Mouse (Mus musculus) ES-Bruce4 (cell line): ENCODE measurements around the gene Ccdc92. TPM values are rescaled to one million over a fixed set of nuclear protein-coding genes. Genes with fewer than 3 reads are reported as not detected.

ENCODE experiments used
- H3K27ac ChIP-seq: 2 replicates; pipeline ENCODE4 v1.5.1; 2012; ENCODE audit warnings: low read length, inconsistent platforms; ENCODE audit not compliant: insufficient read depth
- H3K27me3 ChIP-seq: 2 replicates; pipeline ENCODE4 v1.6.1; 2012; ENCODE audit warnings: mild to moderate bottlenecking, low read length, inconsistent platforms; ENCODE audit not compliant: control insufficient read depth, poor library complexity, insufficient read depth, severe bottlenecking
- H3K36me3 ChIP-seq: 2 replicates; pipeline ENCODE4 v1.6.1; 2012; ENCODE audit warnings: inconsistent platforms, mild to moderate bottlenecking, low read length, moderate library complexity; ENCODE audit not compliant: control insufficient read depth, poor library complexity, insufficient read depth, severe bottlenecking
- H3K4me1 ChIP-seq: one replicate; pipeline ENCODE4 v1.8.1; 2011; ENCODE audit warnings: low read length; ENCODE audit not compliant: control insufficient read depth, insufficient read depth
- H3K4me3 ChIP-seq: 2 replicates; pipeline ENCODE4 v1.5.1; 2011; ENCODE audit warnings: low read depth, mild to moderate bottlenecking, low read length
- H3K9ac ChIP-seq: 2 replicates; pipeline ENCODE4 v1.6.1; 2012; ENCODE audit warnings: low read depth, mild to moderate bottlenecking, inconsistent platforms; ENCODE audit not compliant: poor library complexity, severe bottlenecking
- H3K9me3 ChIP-seq: replicated peaks from 2 replicates; pipeline ENCODE4 v1.6.1; 2012; ENCODE audit warnings: mild to moderate bottlenecking, low read length, inconsistent platforms; ENCODE audit not compliant: control insufficient read depth, poor library complexity, insufficient read depth, severe bottlenecking
- CTCF ChIP-seq: IDR thresholded peaks from one replicate; pipeline ENCODE4 v1.8.1; 2011; ENCODE audit warnings: low read depth, low read length
- EP300 ChIP-seq: IDR thresholded peaks from 2 replicates; pipeline ENCODE4 v1.6.1; 2011; ENCODE audit warnings: low read depth, low read length; ENCODE audit not compliant: insufficient read depth
- POLR2A ChIP-seq: IDR thresholded peaks from one replicate; pipeline ENCODE4 v1.8.1; 2011; ENCODE audit warnings: low read length; ENCODE audit not compliant: insufficient read depth
- polyA plus RNA-seq: library from polyadenylated mRNA; stranded (reverse); fragments of >200 nt; gene quantifications from 2 replicates; pipeline ENCODE4 v1.2.4, GENCODE M21; 2011; ENCODE audit warnings: low read depth; ENCODE audit not compliant: missing spikeins, insufficient read depth, insufficient read length

Gene Ccdc92
- polyA plus RNA-seq, 1 experiment, result 8.3 TPM

- no peak overlapping the region for H3K4me3 ChIP-seq
- no peaks in the 10 kb centered on the region for H3K9me3 ChIP-seq
- no peak overlapping the region for H3K27ac ChIP-seq
- H3K9ac ChIP-seq, result no peak overlapping the region
- peak; percentile 48 for TF ChIP-seq CTCF
- TF ChIP-seq POLR2A, result no peak
- TF ChIP-seq EP300, result no peak
- no peaks in the 10 kb centered on the region for H3K4me1 ChIP-seq
- H3K36me3 ChIP-seq, result no peaks in the 10 kb centered on the region
- no peaks in the 10 kb centered on the region for H3K27me3 ChIP-seq
Observed at GRCm38 (mm10) chr5:124900738-124901490, 38.7 kb upstream of the Ccdc92 start.

- TF ChIP-seq CTCF (peak; percentile 96), POLR2A (no peak)
- Histone ChIP-seq H3K9ac (no peak overlapping the region), H3K36me3 (no peaks in the 10 kb centered on the region), H3K9me3 (no peaks in the 10 kb centered on the region), H3K27ac (no peak overlapping the region), H3K4me1 (no peaks in the 10 kb centered on the region), H3K4me3 (no peak overlapping the region), H3K27me3 (no peaks in the 10 kb centered on the region)
Observed at GRCm38 (mm10) chr5:124899945-124900631, 37.9 kb upstream of the Ccdc92 start.

GRCm38 (mm10) chr5:124896135-124896534, 33.9 kb upstream of the Ccdc92 start:
- no peaks in the 10 kb centered on the region for H3K9me3 ChIP-seq
- H3K4me1 ChIP-seq, result no peaks in the 10 kb centered on the region
- no peaks in the 10 kb centered on the region for H3K36me3 ChIP-seq
- TF ChIP-seq EP300, result no peak
- TF ChIP-seq POLR2A, result no peak
- no peak for TF ChIP-seq CTCF
- H3K9ac ChIP-seq, result no peak overlapping the region
- H3K27me3 ChIP-seq, result no peaks in the 10 kb centered on the region
- no peak overlapping the region for H3K4me3 ChIP-seq
- H3K27ac ChIP-seq, result no peak overlapping the region

GRCm38 (mm10) chr5:124891921-124892370, 29.7 kb upstream of the Ccdc92 start:
- Histone ChIP-seq H3K9me3 (no peaks in the 10 kb centered on the region), H3K4me3 (no peak overlapping the region), H3K27me3 (no peaks in the 10 kb centered on the region), H3K9ac (no peak overlapping the region), H3K4me1 (no peaks in the 10 kb centered on the region), H3K36me3 (peaks cover 3% of the 10 kb centered on the region), H3K27ac (no peak overlapping the region)
- TF ChIP-seq POLR2A, result no peak
- no peak for TF ChIP-seq EP300
- TF ChIP-seq CTCF, result no peak

- no peaks in the 10 kb centered on the region for H3K4me1 ChIP-seq
- no peaks in the 10 kb centered on the region for H3K9me3 ChIP-seq
- no peak overlapping the region for H3K27ac ChIP-seq
- H3K9ac ChIP-seq, result no peak overlapping the region
- H3K27me3 ChIP-seq, result no peaks in the 10 kb centered on the region
- no peak for TF ChIP-seq CTCF
- TF ChIP-seq EP300, result no peak
- TF ChIP-seq POLR2A, result no peak
- no peak overlapping the region for H3K4me3 ChIP-seq
- H3K36me3 ChIP-seq, result peaks cover 24% of the 10 kb centered on the region
Observed at GRCm38 (mm10) chr5:124888661-124889060, 26.4 kb upstream of the Ccdc92 start.

- Histone ChIP-seq H3K4me3 (no peak overlapping the region), H3K36me3 (peaks cover 24% of the 10 kb centered on the region), H3K27ac (no peak overlapping the region), H3K27me3 (no peaks in the 10 kb centered on the region), H3K9me3 (no peaks in the 10 kb centered on the region), H3K4me1 (no peaks in the 10 kb centered on the region), H3K9ac (no peak overlapping the region)
- TF ChIP-seq EP300, result no peak
- TF ChIP-seq CTCF, result no peak
- no peak for TF ChIP-seq POLR2A
Observed at GRCm38 (mm10) chr5:124883877-124884276, 21.7 kb upstream of the Ccdc92 start.
